ENCODE assay signal across 15 mouse cellular contexts in the genomic region with DNA sequence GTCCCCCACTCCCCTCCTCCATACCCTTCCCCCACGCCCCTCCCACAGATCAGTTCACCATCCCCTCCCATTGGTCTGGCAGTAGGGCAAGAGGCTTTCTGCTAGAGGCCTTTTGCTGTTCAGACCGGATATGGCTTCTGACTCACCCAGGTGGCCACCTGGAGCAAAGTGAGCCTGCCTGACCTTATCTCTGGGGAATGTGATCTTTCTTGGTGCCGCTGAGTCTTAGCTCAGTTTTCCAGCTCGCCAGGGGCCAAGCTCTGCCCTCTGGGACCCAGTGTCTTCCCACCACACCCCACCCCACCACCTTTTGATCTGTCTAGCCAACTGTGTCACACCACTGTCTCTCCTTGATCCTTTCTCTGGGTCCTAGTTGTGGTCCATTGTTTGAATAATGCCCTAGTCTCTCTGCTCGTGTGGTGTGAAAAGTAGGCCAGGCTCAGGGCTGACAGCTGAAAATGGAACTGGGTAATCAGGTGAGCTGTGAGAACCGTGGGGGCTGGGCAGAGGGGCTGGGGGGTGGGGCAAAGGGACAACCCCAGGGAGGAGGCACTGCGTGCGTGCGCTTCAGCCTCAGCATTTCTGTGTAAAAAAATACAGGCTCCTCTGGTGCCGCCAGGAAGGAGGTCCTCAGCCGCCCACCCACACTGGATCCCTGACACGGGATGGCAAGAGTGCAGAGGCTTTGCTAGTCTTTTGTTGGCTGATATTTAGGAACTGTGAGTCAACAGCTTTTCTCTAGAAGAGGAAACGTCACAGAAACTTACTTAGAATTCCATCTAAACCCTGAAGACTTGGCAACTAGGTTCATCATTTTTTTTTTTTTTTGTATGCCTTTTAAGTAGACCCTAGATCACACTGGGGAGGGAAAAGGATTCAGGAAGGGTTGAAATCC. TPM values are rescaled to one million over a fixed set of nuclear protein-coding genes. Genes with fewer than 3 reads are reported as not detected.
DNase-seq lines count a peak whose midpoint lies in the region; ATAC-seq and TF ChIP-seq lines count a peak whose summit lies in the region.
"Had no signal": no experiment of that assay in that cellular context is flagged by ENCODE, and none has a peak within 500 bp of the region (broad histone marks: within the 10 kb centered on the region; RNA-seq: fewer than 3 reads in every experiment).

No protein-coding gene starts in this region.

- DNase-seq in kidney, adult 11 months = no peak
- DNase-seq in Muller cell, postnatal 12 days (ENCODE audit: inconsistent ontology term) = peak; percentile 36
- DNase-seq in frontal cortex, postnatal 36 days (ENCODE audit: low spot score in 2 of 2) = no peak
- DNase-seq in frontal cortex, postnatal 14 days (ENCODE audit: low spot score in 2 of 2) = no peak
- DNase-seq: cerebellum, postnatal 10 days; heart, adult 18-20 months; heart, postnatal 36 days; kidney, postnatal 10 days; spleen, adult 18-20 months had no signal

- H3K9ac ChIP-seq in kidney, embryonic 15.5 days = no peak overlapping the region
- no peak overlapping the region for H3K9ac ChIP-seq in intestine, postnatal 0 days (ENCODE audit: low read depth, low read length)
- H3K9ac ChIP-seq: embryonic facial prominence, embryonic 13.5 days had no signal

- H3K9me3 ChIP-seq in kidney, embryonic 15.5 days (replicated peaks) = no peaks in the 10 kb centered on the region
- no peaks in the 10 kb centered on the region for H3K9me3 ChIP-seq in intestine, postnatal 0 days (ENCODE audit: control insufficient read depth)
- H3K9me3 ChIP-seq: embryonic facial prominence, embryonic 13.5 days had no signal

- H3K27me3 ChIP-seq in kidney, embryonic 15.5 days = no peaks in the 10 kb centered on the region
- H3K27me3 ChIP-seq in intestine, postnatal 0 days (replicated peaks; ENCODE audit: control insufficient read depth, insufficient read depth, low read length) = no peaks in the 10 kb centered on the region
- H3K27me3 ChIP-seq: embryonic facial prominence, embryonic 13.5 days had no signal

- 0 out of 2 replicates have a peak, but pooled peaks have one; percentile 34 for ATAC-seq in kidney, embryonic 15.5 days (replicated peaks; ENCODE audit: low FRiP score)
- peak; percentile 11 for ATAC-seq in CD4-positive, CD25-positive, alpha-beta regulatory T cell, adult 4 months
- peak; percentile 74 for ATAC-seq in intestine, postnatal 0 days
- ATAC-seq in frontal cortex, adult (ENCODE audit: low TSS enrichment) = no peak

- no peak overlapping the region for H3K27ac ChIP-seq in kidney, embryonic 15.5 days
- H3K27ac ChIP-seq in intestine, postnatal 0 days (ENCODE audit: low read depth, low read length) = peak overlapping the region; percentile 28
- H3K27ac ChIP-seq: embryonic facial prominence, embryonic 13.5 days; macrophage had no signal

- H3K36me3 ChIP-seq in kidney, embryonic 15.5 days = peaks cover 63% of the 10 kb centered on the region
- H3K36me3 ChIP-seq in intestine, postnatal 0 days (ENCODE audit: control insufficient read depth, insufficient read depth) = peaks cover 37% of the 10 kb centered on the region

- H3K4me3 ChIP-seq in kidney, embryonic 15.5 days (replicated peaks) = no peak overlapping the region
- H3K4me3 ChIP-seq in intestine, postnatal 0 days (ENCODE audit: low read depth, low read length) = no peak overlapping the region
- H3K4me3 ChIP-seq: embryonic facial prominence, embryonic 13.5 days had no signal

- no peak overlapping the region for H3K4me2 ChIP-seq in kidney, embryonic 15.5 days
- H3K4me2 ChIP-seq in intestine, postnatal 0 days (replicated peaks; ENCODE audit: low read depth) = no peak overlapping the region
- H3K4me2 ChIP-seq: embryonic facial prominence, embryonic 13.5 days had no signal

- no peak for TF ChIP-seq CTCF in intestine, postnatal 0 days (IDR thresholded peaks at IDR 0.05; ENCODE audit: low read depth)

- 38% methylated on average over 13 of the region's 13 CpGs for WGBS in kidney, embryonic 15.5 days
- WGBS in intestine, postnatal 0 days = 55% methylated on average over 13 of the region's 13 CpGs

- peaks cover 7% of the 10 kb centered on the region for H3K4me1 ChIP-seq in kidney, embryonic 15.5 days
- no peaks in the 10 kb centered on the region for H3K4me1 ChIP-seq in intestine, postnatal 0 days (replicated peaks; ENCODE audit: control insufficient read depth, insufficient read depth, low read length)

RNA-seq across cellular contexts. Expression of a gene that starts 10.8 kb away (rescaled TPM):
- 10.5 TPM in 2 replicates for polyA plus RNA-seq in kidney, embryonic 15.5 days (2015; fragmentation: Nextera tagmentation; extraction: Ambion mirVana)
- 1 to 10 TPM; 2.3 to 4.3 TPM for polyA plus RNA-seq in CD4-positive, CD25-positive, alpha-beta regulatory T cell, adult 4 months (2017; shearing (Covaris generic))
- polyA plus RNA-seq in intestine, postnatal 0 days (2015; fragmentation: Nextera tagmentation; extraction: Ambion mirVana) = 6.3 and 7.2 TPM in 2 replicates

RNA-seq across cellular contexts. Expression of a gene that starts 16.2 kb away (rescaled TPM):
- 0.22 and 0.43 TPM in 2 replicates for polyA plus RNA-seq in kidney, embryonic 15.5 days (2015; fragmentation: Nextera tagmentation; extraction: Ambion mirVana)
- 1 to 10 TPM in 1 of 2 experiments, under 1 TPM in 1; 0.34 to 1.2 TPM for polyA plus RNA-seq in CD4-positive, CD25-positive, alpha-beta regulatory T cell, adult 4 months (2017; shearing (Covaris generic))
- polyA plus RNA-seq in intestine, postnatal 0 days (2015; fragmentation: Nextera tagmentation; extraction: Ambion mirVana) = 0.14 and 0.31 TPM in 2 replicates

RNA-seq across cellular contexts. Expression of a gene that starts 51.4 kb away (rescaled TPM):
- 2.1 and 3.2 TPM in 2 replicates for polyA plus RNA-seq in kidney, embryonic 15.5 days (2015; fragmentation: Nextera tagmentation; extraction: Ambion mirVana)
- 100 to 1,000 TPM; 123 to 154 TPM for polyA plus RNA-seq in CD4-positive, CD25-positive, alpha-beta regulatory T cell, adult 4 months (2017; shearing (Covaris generic))
- polyA plus RNA-seq in intestine, postnatal 0 days (2015; fragmentation: Nextera tagmentation; extraction: Ambion mirVana) = 15.1 and 21.6 TPM in 2 replicates
